Mouse (Mus musculus): ENCODE results near the gene Tnr. TPM values are rescaled to one million over a fixed set of nuclear protein-coding genes. Genes with fewer than 3 reads are reported as not detected.

Gene Tnr
- total and polyA plus RNA-seq, 3 experiments = 0.03 to 0.23 (median 0.06) TPM

- intact Hi-C loops (cut with DNase I) = no loop called here
- H3K4me3 ChIP-seq = no peak overlapping the region
- H3K79me2 ChIP-seq (replicated peaks; ENCODE audit: control insufficient read depth, insufficient read depth, low read length) = no peaks in the 10 kb centered on the region
- 19% methylated on average over 2 of the region's 2 CpGs for WGBS
- TF ChIP-seq POLR2A (IDR thresholded peaks at IDR 0.05; ENCODE audit: insufficient read depth, low read depth, low read length) (no peak), CTCF (IDR thresholded peaks at IDR 0.05) (no peak), EP300 (IDR thresholded peaks at IDR 0.05; ENCODE audit: insufficient read depth, low read depth, low read length) (no peak)
- H3K27me3 ChIP-seq (ENCODE audit: control insufficient read depth, insufficient read depth, low read length) = no peaks in the 10 kb centered on the region
- no peaks in the 10 kb centered on the region; the same call in none of the 2 replicates for H3K4me1 ChIP-seq (ENCODE audit: control insufficient read depth, insufficient read depth, low read length)
- H3K36me3 ChIP-seq (ENCODE audit: control insufficient read depth, insufficient read depth, low read length) = no peaks in the 10 kb centered on the region
- H3K9ac ChIP-seq (ENCODE audit: low read depth, low read length) = no peak overlapping the region
- DNase-seq = peak; percentile 35 to 48
- 0 out of 2 replicates have a peak overlapping the region, but pooled peaks have one; percentile 14 for H3K27ac ChIP-seq
These were observed 454.2 kb downstream of the Tnr start for GRCm38 (mm10) chr1:159977786-159978185.

DNA sequence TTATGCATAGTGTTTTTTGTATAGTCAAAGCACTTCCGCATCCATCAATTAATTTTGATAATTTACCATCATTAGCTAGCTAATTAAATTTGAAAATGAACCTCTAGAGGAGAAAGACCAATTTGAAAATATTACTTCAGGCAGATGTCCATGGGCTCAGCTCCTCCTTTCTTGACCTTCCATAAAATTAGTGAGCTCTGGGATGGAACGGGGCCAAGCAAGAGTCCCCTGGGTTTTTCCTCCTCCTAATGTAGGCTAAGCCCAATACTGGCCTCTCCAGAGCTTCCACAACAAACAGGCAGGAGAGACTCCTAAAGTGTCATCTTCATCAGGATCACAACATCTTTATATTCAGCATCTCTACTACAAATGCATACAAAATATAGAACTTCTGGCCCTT, 455.5 kb downstream of the Tnr start:
- peak; percentile 25 to 42 for DNase-seq
- Histone ChIP-seq H3K27me3 (ENCODE audit: control insufficient read depth, insufficient read depth, low read length) (no peaks in the 10 kb centered on the region), H3K4me3 (no peak overlapping the region), H3K27ac (no peak overlapping the region), H3K79me2 (replicated peaks; ENCODE audit: control insufficient read depth, insufficient read depth, low read length) (no peaks in the 10 kb centered on the region), H3K36me3 (ENCODE audit: control insufficient read depth, insufficient read depth, low read length) (no peaks in the 10 kb centered on the region), H3K4me1 (ENCODE audit: control insufficient read depth, insufficient read depth, low read length) (no peaks in the 10 kb centered on the region; the same call in none of the 2 replicates), H3K9ac (ENCODE audit: low read depth, low read length) (no peak overlapping the region)
- 77% methylated on average over 2 of the region's 2 CpGs for WGBS
- intact Hi-C loops (cut with DNase I) = no loop called here
- TF ChIP-seq CTCF (IDR thresholded peaks at IDR 0.05) = no peak
- no peak for TF ChIP-seq EP300 (IDR thresholded peaks at IDR 0.05; ENCODE audit: insufficient read depth, low read depth, low read length)
- no peak for TF ChIP-seq POLR2A (IDR thresholded peaks at IDR 0.05; ENCODE audit: insufficient read depth, low read depth, low read length)

GRCm38 (mm10) chr1:159980355-159980754, 456.8 kb downstream of the Tnr start:
- Histone ChIP-seq H3K79me2 (replicated peaks; ENCODE audit: control insufficient read depth, insufficient read depth, low read length) (no peaks in the 10 kb centered on the region), H3K4me1 (ENCODE audit: control insufficient read depth, insufficient read depth, low read length) (no peaks in the 10 kb centered on the region; the same call in none of the 2 replicates), H3K36me3 (ENCODE audit: control insufficient read depth, insufficient read depth, low read length) (no peaks in the 10 kb centered on the region), H3K27ac (no peak overlapping the region), H3K4me3 (no peak overlapping the region), H3K9ac (ENCODE audit: low read depth, low read length) (no peak overlapping the region), H3K27me3 (ENCODE audit: control insufficient read depth, insufficient read depth, low read length) (no peaks in the 10 kb centered on the region)
- no peak for DNase-seq
- TF ChIP-seq EP300 (IDR thresholded peaks at IDR 0.05; ENCODE audit: insufficient read depth, low read depth, low read length) (no peak), POLR2A (IDR thresholded peaks at IDR 0.05; ENCODE audit: insufficient read depth, low read depth, low read length) (no peak), CTCF (IDR thresholded peaks at IDR 0.05) (no peak)
- 71% methylated on average over 1 of the region's 1 CpGs for WGBS
- intact Hi-C loops (cut with DNase I) = no loop called here
